Mouse (Mus musculus) myocyte (in vitro differentiated cells): ENCODE data around the gene Kcng3.

Source experiments
- CEBPB ChIP-seq: IDR thresholded peaks from 2 replicates; pipeline ENCODE4 v1.6.1; 2011; ENCODE audit warnings: mild to moderate bottlenecking, moderate library complexity; ENCODE audit not compliant: poor library complexity, insufficient read depth, severe bottlenecking
- E2F4 ChIP-seq: IDR thresholded peaks from one replicate; pipeline ENCODE4 v1.6.1; 2011; ENCODE audit warnings: mild to moderate bottlenecking, control low read depth, moderate library complexity; ENCODE audit not compliant: insufficient read depth
- MYOD1 ChIP-seq, 3 experiments: IDR thresholded peaks; one replicate each; pipeline ENCODE4 v1.6.1; 2011; ENCODE audit warnings: control low read depth in 2 of 3, low read depth in 2 of 3, mild to moderate bottlenecking in 2 of 3, moderate library complexity in 1 of 3; ENCODE audit not compliant: insufficient read length in 2 of 3, control insufficient read depth in 1 of 3
- MYOG ChIP-seq, 3 experiments: IDR thresholded peaks; one replicate each; pipeline ENCODE4 v1.6.1; 2011; ENCODE audit warnings: control low read depth in 2 of 3, low read depth in 2 of 3, mild to moderate bottlenecking in 2 of 3; ENCODE audit not compliant: insufficient read length in 2 of 3, control insufficient read depth in 1 of 3, insufficient read depth in 1 of 3
- POLR2A ChIP-seq: IDR thresholded peaks from one replicate; pipeline ENCODE4 v1.6.1; 2011; ENCODE audit warnings: low read depth, mild to moderate bottlenecking, control low read depth, moderate library complexity; ENCODE audit not compliant: insufficient read length
- POLR2AphosphoS2 ChIP-seq: IDR thresholded peaks from one replicate; pipeline ENCODE4 v1.6.1; 2011; ENCODE audit warnings: low read depth, control low read depth; ENCODE audit not compliant: insufficient read length
- SRF ChIP-seq: IDR thresholded peaks from one replicate; pipeline ENCODE4 v1.6.1; 2011; ENCODE audit warnings: low read depth; ENCODE audit not compliant: control insufficient read depth, insufficient read length
- TCF12 ChIP-seq: IDR thresholded peaks from one replicate; pipeline ENCODE4 v1.6.1; 2011; ENCODE audit warnings: mild to moderate bottlenecking, control low read depth; ENCODE audit not compliant: poor library complexity, insufficient read depth, severe bottlenecking
- USF1 ChIP-seq: IDR thresholded peaks from one replicate; pipeline ENCODE4 v1.6.1; 2011; ENCODE audit warnings: low read depth, mild to moderate bottlenecking, control low read depth, moderate library complexity

DNA sequence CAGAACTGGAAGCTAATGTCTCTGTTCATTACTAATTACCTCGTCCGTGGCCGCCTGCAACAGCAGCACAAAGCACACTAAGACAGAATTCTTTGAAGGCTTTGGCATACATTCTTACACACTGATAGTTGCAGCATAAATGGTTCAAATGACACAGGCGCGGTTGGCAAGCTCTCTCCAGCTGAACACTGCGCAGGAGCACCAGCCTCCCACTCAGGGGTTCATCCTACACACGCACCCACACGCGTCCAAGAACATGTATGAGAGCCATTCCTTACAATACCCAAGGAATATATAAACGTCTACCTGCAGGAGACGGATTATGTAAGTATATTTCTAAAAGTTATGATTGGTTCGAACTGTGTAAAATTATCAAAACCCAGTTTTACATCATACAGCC, 30.7 kb downstream of the Kcng3 start:
- TF ChIP-seq TCF12 (no peak), USF1 (no peak), CEBPB (no peak), POLR2A (no peak), POLR2AphosphoS2 (no peak), MYOD1 (IDR thresholded peaks at IDR 0.05; ENCODE audit: control insufficient read depth in 1 of 3, insufficient read length in 2 of 3, low read depth in 2 of 3) (no peak), MYOG (IDR thresholded peaks at IDR 0.05; ENCODE audit: control insufficient read depth in 1 of 3, insufficient read depth in 1 of 3, insufficient read length in 2 of 3, low read depth in 2 of 3) (no peak), SRF (no peak), E2F4 (no peak)
